Mouse (Mus musculus) liver, embryonic 14.5 days (tissue): ENCODE results near the gene Gyg.
A peak's percentile ranks its signal among the peaks of the same experiment; 100 is the strongest.

Experiments used
- CTCF ChIP-seq: IDR thresholded peaks from 2 replicates; pipeline ENCODE4 v1.5.1; 2016; ENCODE audit warnings: antibody characterized with exemption, low read depth, control low read depth
- EP300 ChIP-seq: IDR thresholded peaks from 2 replicates; pipeline ENCODE4 v1.6.1; 2016; ENCODE audit warnings: antibody characterized with exemption, low read depth

GRCm38 (mm10) chr3:20154531-20155367 is at the start of gene Gyg:
- TF ChIP-seq CTCF (0 out of 2 replicates have a peak, but pooled peaks have one; percentile 4), EP300 (no peak)
